Mouse (Mus musculus) stomach, embryonic 14.5 days (tissue): ENCODE measurements around the gene Ifnar2. TPM values are rescaled to one million over a fixed set of nuclear protein-coding genes. Genes with fewer than 3 reads are reported as not detected.
"Not testable (repeated sequence)": the region's sequence is repeated elsewhere in the genome, so short reads cannot be mapped to it uniquely, and the experiment has no call there.

Source experiments
- ATAC-seq: fragments of 200-750 bp; cut with Nextera tagmentation; 2 replicates; pipeline ENCODE4 v1.8.0; 2017; ENCODE audit warnings: low read depth, moderate TSS enrichment; ENCODE audit not compliant: insufficient number of reproducible peaks, insufficient read depth, low FRiP score
- H3K27ac ChIP-seq: fragments of 300-500 bp; sonication (generic); 2 replicates; pipeline ENCODE4 v1.5.1; 2014; ENCODE audit warnings: mild to moderate bottlenecking, low read length, moderate library complexity, mixed read lengths
- H3K27me3 ChIP-seq: fragments of 300-500 bp; sonication (generic); 2 replicates; pipeline ENCODE4 v1.6.1; 2014; ENCODE audit warnings: low read length, control low read depth, mixed read lengths; ENCODE audit not compliant: control insufficient read depth, insufficient read depth
- H3K36me3 ChIP-seq: fragments of 300-500 bp; sonication (generic); 2 replicates; pipeline ENCODE4 v1.6.1; 2014; ENCODE audit warnings: mild to moderate bottlenecking, control low read depth, low read length, moderate library complexity, mixed read lengths; ENCODE audit not compliant: control insufficient read depth, insufficient read depth
- H3K4me1 ChIP-seq: fragments of 300-500 bp; sonication (generic); 2 replicates; pipeline ENCODE4 v1.6.1; 2014; ENCODE audit warnings: low read length, control low read depth, mixed read lengths; ENCODE audit not compliant: control insufficient read depth, insufficient read depth
- H3K4me2 ChIP-seq: fragments of 300-500 bp; sonication (generic); replicated peaks from 2 replicates; pipeline ENCODE4 v1.6.1; 2014; ENCODE audit warnings: low read depth, low read length, control low read depth
- H3K4me3 ChIP-seq: fragments of 300-500 bp; sonication (generic); 2 replicates; pipeline ENCODE4 v1.5.1; 2014; ENCODE audit warnings: low read depth, low read length, control low read depth
- H3K9ac ChIP-seq: fragments of 300-500 bp; sonication (generic); replicated peaks from 2 replicates; pipeline ENCODE4 v1.6.1; 2014; ENCODE audit warnings: low read depth, mild to moderate bottlenecking, control low read depth, low read length, moderate library complexity, mixed read lengths
- H3K9me3 ChIP-seq: fragments of 300-500 bp; sonication (generic); 2 replicates; pipeline ENCODE4 v1.6.1; 2016; ENCODE audit warnings: low read depth, low read length, control low read depth; ENCODE audit not compliant: control insufficient read depth
- WGBS: fragments of 180-500 bp; shearing (Covaris S2); extraction: QIAGEN DNeasy Blood & Tissue Kit; methylation state at CpG from one replicate; pipeline ENCODE4 v1.1.7; 2014; 5-methylcytosine and 5-hydroxymethylcytosine counted together
- polyA plus RNA-seq: library from polyadenylated mRNA; unstranded; fragments of >200 nt; fragmentation: Nextera tagmentation; extraction: Ambion mirVana; gene quantifications from 2 replicates; pipeline ENCODE4 v1.2.1, GENCODE M21; 2014

The Ifnar2 gene
- polyA plus RNA-seq, 1 experiment from 2014 or later, result 50.8 TPM

- H3K9me3 ChIP-seq, result no peaks in the 10 kb centered on the region
- H3K9ac ChIP-seq, result no peak overlapping the region
- no peaks in the 10 kb centered on the region for H3K36me3 ChIP-seq
- no peak overlapping the region for H3K4me3 ChIP-seq
- no peak overlapping the region for H3K4me2 ChIP-seq
- 44% methylated on average over 5 of the region's 5 CpGs for WGBS
- no peaks in the 10 kb centered on the region for H3K4me1 ChIP-seq
- H3K27ac ChIP-seq, result no peak overlapping the region
- no peaks in the 10 kb centered on the region for H3K27me3 ChIP-seq
- ATAC-seq, result no peak
Measured at GRCm38 (mm10) chr16:91432720-91433328, 60.2 kb downstream of the Ifnar2 start.

- no peak overlapping the region for H3K4me2 ChIP-seq
- no peaks in the 10 kb centered on the region for H3K4me1 ChIP-seq
- no peaks in the 10 kb centered on the region for H3K36me3 ChIP-seq
- no peak overlapping the region for H3K27ac ChIP-seq
- WGBS, result 48% methylated on average over 8 of the region's 8 CpGs
- no peaks in the 10 kb centered on the region for H3K27me3 ChIP-seq
- H3K9ac ChIP-seq, result no peak overlapping the region
- no peak; the same call in 1 of the 2 replicates for ATAC-seq
- no peaks in the 10 kb centered on the region for H3K9me3 ChIP-seq
- H3K4me3 ChIP-seq, result no peak overlapping the region
Measured at GRCm38 (mm10) chr16:91433329-91433933, 60.8 kb downstream of the Ifnar2 start.

- H3K27ac ChIP-seq, result no peak overlapping the region
- no peak overlapping the region for H3K4me3 ChIP-seq
- ATAC-seq, result no peak
- no peak overlapping the region for H3K4me2 ChIP-seq
- 89% methylated on average over 3 of the region's 3 CpGs for WGBS
- H3K9me3 ChIP-seq, result no peaks in the 10 kb centered on the region
- H3K27me3 ChIP-seq, result no peaks in the 10 kb centered on the region
- H3K9ac ChIP-seq, result no peak overlapping the region
- H3K4me1 ChIP-seq, result no peaks in the 10 kb centered on the region
- H3K36me3 ChIP-seq, result no peaks in the 10 kb centered on the region
Measured at GRCm38 (mm10) chr16:91434119-91434518, 61.5 kb downstream of the Ifnar2 start.

GRCm38 (mm10) chr16:91438081-91438480 is 65.5 kb downstream of the Ifnar2 start:
- ATAC-seq, result no peak
- Histone ChIP-seq H3K4me2 (no peak overlapping the region), H3K9me3 (no peaks in the 10 kb centered on the region), H3K27ac (no peak overlapping the region), H3K9ac (no peak overlapping the region), H3K27me3 (no peaks in the 10 kb centered on the region), H3K4me3 (no peak overlapping the region), H3K4me1 (no peaks in the 10 kb centered on the region), H3K36me3 (no peaks in the 10 kb centered on the region)
- WGBS, result 71% methylated on average over 3 of the region's 3 CpGs

- ATAC-seq, result not testable (repeated sequence)
- WGBS, result 100% methylated on average over 1 of the region's 1 CpGs
Measured at GRCm38 (mm10) chr16:91438599-91438998, 66.0 kb downstream of the Ifnar2 start.

GRCm38 (mm10) chr16:91441366-91441765 is 68.8 kb downstream of the Ifnar2 start:
- peak; percentile 71; the same call in 1 of the 2 replicates for ATAC-seq
- H3K27ac ChIP-seq, result no peak overlapping the region

More at GRCm38 (mm10) chr16:91438599-91438998, 66.0 kb downstream of the Ifnar2 start:
- not testable (repeated sequence) for H3K36me3 ChIP-seq, H3K4me1 ChIP-seq, H3K9me3 ChIP-seq, H3K27ac ChIP-seq, H3K9ac ChIP-seq, H3K27me3 ChIP-seq, H3K4me3 ChIP-seq, H3K4me2 ChIP-seq

GRCm38 (mm10) chr16:91441811-91442240 is 69.2 kb downstream of the Ifnar2 start:
- H3K9me3 ChIP-seq, result no peaks in the 10 kb centered on the region
- H3K27me3 ChIP-seq, result no peaks in the 10 kb centered on the region
- no peak overlapping the region for H3K9ac ChIP-seq
- H3K4me1 ChIP-seq, result no peaks in the 10 kb centered on the region
- H3K36me3 ChIP-seq, result no peaks in the 10 kb centered on the region
- WGBS, result 72% methylated on average over 7 of the region's 7 CpGs
- no peak overlapping the region for H3K4me3 ChIP-seq
- ATAC-seq, result peak; percentile 88; the same call in 1 of the 2 replicates
- H3K27ac ChIP-seq, result no peak overlapping the region
- H3K4me2 ChIP-seq, result no peak overlapping the region

More at GRCm38 (mm10) chr16:91441366-91441765, 68.8 kb downstream of the Ifnar2 start:
- no peaks in the 10 kb centered on the region for H3K36me3 ChIP-seq
- no peak overlapping the region for H3K4me2 ChIP-seq
- no peaks in the 10 kb centered on the region for H3K27me3 ChIP-seq
- no peaks in the 10 kb centered on the region for H3K4me1 ChIP-seq
- H3K4me3 ChIP-seq, result no peak overlapping the region
- WGBS, result 40% methylated on average over 7 of the region's 7 CpGs
- no peaks in the 10 kb centered on the region for H3K9me3 ChIP-seq
- no peak overlapping the region for H3K9ac ChIP-seq

- ATAC-seq, result no peak
- H3K27ac ChIP-seq, result no peak overlapping the region
- WGBS, result 76% methylated on average over 4 of the region's 4 CpGs
- no peaks in the 10 kb centered on the region for H3K9me3 ChIP-seq
- H3K4me3 ChIP-seq, result no peak overlapping the region
- no peak overlapping the region for H3K4me2 ChIP-seq
- no peak overlapping the region for H3K9ac ChIP-seq
- no peaks in the 10 kb centered on the region for H3K36me3 ChIP-seq
- H3K4me1 ChIP-seq, result no peaks in the 10 kb centered on the region
- H3K27me3 ChIP-seq, result no peaks in the 10 kb centered on the region
Measured at GRCm38 (mm10) chr16:91442446-91442845, 69.9 kb downstream of the Ifnar2 start.
